Mouse (Mus musculus): Measurements from ENCODE around the gene Serpina11. TPM values are rescaled to one million over a fixed set of nuclear protein-coding genes. Genes with fewer than 3 reads are reported as not detected.
A peak's percentile ranks its signal among the peaks of the same experiment; 100 is the strongest.

The Serpina11 gene
- total and polyA plus RNA-seq, 3 experiments: 0.27 to 0.50 (median 0.34) TPM

GRCm38 (mm10) chr12:103981646-103982360, 8.0 kb downstream of the Serpina11 start:
- Histone ChIP-seq H3K9ac (ENCODE audit: insufficient read depth, low read depth) (no peak overlapping the region), H3K27me3 (replicated peaks) (peaks cover 64% of the 10 kb centered on the region), H3K4me3 (replicated peaks in 1 of 3; ENCODE audit: low read depth in 2 of 3, low read length in 2 of 3, poor library complexity in 1 of 3) (no peak overlapping the region), H3K79me2 (replicated peaks; ENCODE audit: control insufficient read depth, extremely low read depth, insufficient read depth, poor library complexity, severe bottlenecking) (no peaks in the 10 kb centered on the region), H3K27ac (ENCODE audit: insufficient read depth, low read depth) (no peak overlapping the region), H3K9me3 (replicated peaks; ENCODE audit: low read length) (no peaks in the 10 kb centered on the region), H3K36me3 (replicated peaks in 1 of 2; ENCODE audit: control insufficient read depth in 1 of 2, insufficient read depth in 1 of 2, low read length in 1 of 2) (no peaks in the 10 kb centered on the region), H3K4me1 (ENCODE audit: control insufficient read depth in 1 of 2, insufficient read depth in 2 of 2) (peaks cover 3 to 14% of the 10 kb centered on the region in 2 experiments; a peak in 2 of 4 replicates), H3K4me2 (ENCODE audit: insufficient read depth, low read depth, poor library complexity, severe bottlenecking) (no peak overlapping the region)
- TF ChIP-seq TBP (conservative IDR thresholded peaks at IDR 0.05; ENCODE audit: low read depth, low read length) (no peak), MAX (IDR thresholded peaks at IDR 0.05; ENCODE audit: low read length) (no peak), CTCF (conservative IDR thresholded peaks at IDR 0.05 in 1 of 2, IDR thresholded peaks at IDR 0.05 in 1 of 2; ENCODE audit: low read depth in 2 of 2, low read length in 2 of 2) (no peak), IRF4 (IDR thresholded peaks at IDR 0.05; ENCODE audit: low read depth, low read length) (no peak), ZKSCAN1 (IDR thresholded peaks at IDR 0.05; ENCODE audit: borderline replicate concordance, low read depth, low read length) (no peak)
- DNase-seq (ENCODE audit: extremely low read depth): no peak
- dilution Hi-C loops (cut with MboI; ENCODE audit: extremely low pct_ligation_motif_present, extremely low pct_unique_long_range_greater_than_20kb, low sequenced_read_pairs): no loop called here
- in situ Hi-C loops (cut with MboI; ENCODE audit: low pct_ligation_motif_present, low pct_unique_long_range_greater_than_20kb, low sequenced_read_pairs): loop anchor here (10.0 kb wide), 1 partner anchor 443 kb away; no protein-coding TSS in a partner anchor

GRCm38 (mm10) chr12:103978294-103978693, 11.5 kb downstream of the Serpina11 start:
- Histone ChIP-seq H3K9me3 (replicated peaks; ENCODE audit: low read length) (no peaks in the 10 kb centered on the region), H3K4me3 (replicated peaks in 1 of 3; ENCODE audit: low read depth in 2 of 3, low read length in 2 of 3, poor library complexity in 1 of 3) (no peak overlapping the region), H3K4me2 (ENCODE audit: insufficient read depth, low read depth, poor library complexity, severe bottlenecking) (no peak overlapping the region), H3K79me2 (replicated peaks; ENCODE audit: control insufficient read depth, extremely low read depth, insufficient read depth, poor library complexity, severe bottlenecking) (no peaks in the 10 kb centered on the region), H3K27ac (ENCODE audit: insufficient read depth, low read depth) (no peak overlapping the region), H3K36me3 (replicated peaks in 1 of 2; ENCODE audit: control insufficient read depth in 1 of 2, insufficient read depth in 1 of 2, low read length in 1 of 2) (no peaks in the 10 kb centered on the region), H3K4me1 (ENCODE audit: control insufficient read depth in 1 of 2, insufficient read depth in 2 of 2) (no peaks in the 10 kb centered on the region), H3K27me3 (replicated peaks) (peaks cover 66% of the 10 kb centered on the region), H3K9ac (ENCODE audit: insufficient read depth, low read depth) (no peak overlapping the region)
- in situ Hi-C loops (cut with MboI; ENCODE audit: low pct_ligation_motif_present, low pct_unique_long_range_greater_than_20kb, low sequenced_read_pairs) (no loop called here), dilution Hi-C loops (cut with MboI; ENCODE audit: extremely low pct_ligation_motif_present, extremely low pct_unique_long_range_greater_than_20kb, low sequenced_read_pairs) (no loop called here)
- TF ChIP-seq JUND (conservative IDR thresholded peaks at IDR 0.05; ENCODE audit: low read depth, low read length) (no peak), HCFC1 (IDR thresholded peaks at IDR 0.05; ENCODE audit: low read depth, low read length) (no peak), JUN (IDR thresholded peaks at IDR 0.05; ENCODE audit: insufficient read depth, low read depth, low read length) (no peak), USF1 (IDR thresholded peaks at IDR 0.05; ENCODE audit: low read depth, low read length) (no peak), NELFE (IDR thresholded peaks at IDR 0.05; ENCODE audit: low read depth, low read length) (no peak), UBTF (IDR thresholded peaks at IDR 0.05; ENCODE audit: low read depth, low read length) (no peak), RCOR1 (conservative IDR thresholded peaks at IDR 0.05; ENCODE audit: low read depth, low read length) (no peak), KAT2A (IDR thresholded peaks at IDR 0.05; ENCODE audit: insufficient replicate concordance, low read length) (no peak)
- no peak for DNase-seq (ENCODE audit: extremely low read depth)

GRCm38 (mm10) chr12:103977846-103978245, 11.9 kb downstream of the Serpina11 start:
- Histone ChIP-seq H3K79me2 (replicated peaks; ENCODE audit: control insufficient read depth, extremely low read depth, insufficient read depth, poor library complexity, severe bottlenecking) (no peaks in the 10 kb centered on the region), H3K9ac (ENCODE audit: insufficient read depth, low read depth) (no peak overlapping the region), H3K27ac (ENCODE audit: insufficient read depth, low read depth) (no peak overlapping the region), H3K4me2 (ENCODE audit: insufficient read depth, low read depth, poor library complexity, severe bottlenecking) (no peak overlapping the region), H3K27me3 (replicated peaks) (peaks cover 62% of the 10 kb centered on the region), H3K9me3 (replicated peaks; ENCODE audit: low read length) (no peaks in the 10 kb centered on the region), H3K4me1 (ENCODE audit: control insufficient read depth in 1 of 2, insufficient read depth in 2 of 2) (no peaks in the 10 kb centered on the region), H3K4me3 (replicated peaks in 1 of 3; ENCODE audit: low read depth in 2 of 3, low read length in 2 of 3, poor library complexity in 1 of 3) (no peak overlapping the region), H3K36me3 (replicated peaks in 1 of 2; ENCODE audit: control insufficient read depth in 1 of 2, insufficient read depth in 1 of 2, low read length in 1 of 2) (no peaks in the 10 kb centered on the region)
- TF ChIP-seq RAD21 (IDR thresholded peaks at IDR 0.05; ENCODE audit: low read depth, low read length) (peak; percentile 41), CTCF (conservative IDR thresholded peaks at IDR 0.05 in 1 of 2, IDR thresholded peaks at IDR 0.05 in 1 of 2; ENCODE audit: low read depth in 2 of 2, low read length in 2 of 2) (peak; percentile 68 to 76), E2F4 (IDR thresholded peaks at IDR 0.05; ENCODE audit: insufficient replicate concordance, low read depth, low read length) (no peak), SMC3 (IDR thresholded peaks at IDR 0.05; ENCODE audit: low read depth, low read length) (peak; percentile 29)
- DNase-seq (ENCODE audit: extremely low read depth): peak; percentile 58
- in situ Hi-C loops (cut with MboI; ENCODE audit: low pct_ligation_motif_present, low pct_unique_long_range_greater_than_20kb, low sequenced_read_pairs) (no loop called here), dilution Hi-C loops (cut with MboI; ENCODE audit: extremely low pct_ligation_motif_present, extremely low pct_unique_long_range_greater_than_20kb, low sequenced_read_pairs) (no loop called here)

Data from CH12.LX (cell line).